Mouse (Mus musculus) left cerebral cortex, postnatal 10 days (tissue): ENCODE data around the gene Gh. TPM values are rescaled to one million over a fixed set of nuclear protein-coding genes. Genes with fewer than 3 reads are reported as not detected.

Experiments
- DNase-seq, 2 experiments: peaks; one replicate each; pipeline ENCODE4 v3.0.0; 2021 to 2022; ENCODE audit warnings: low spot score in 2 of 2, mixed read lengths in 1 of 2; ENCODE audit errors: extremely low spot score in 1 of 2
- intact Hi-C: fragments of 180-260 bp; cut with DNase I; formaldehyde crosslinking; loops from one replicate; pipeline ENCODE4 v1.15.1; 2025
- total RNA-seq, 2 experiments: library from RNA; stranded (reverse); gene quantifications; 2 replicates each; pipeline ENCODE4 v1.2.3; 2021

Gene Gh
- total RNA-seq, 2 experiments from 2014 or later: not detected

DNA sequence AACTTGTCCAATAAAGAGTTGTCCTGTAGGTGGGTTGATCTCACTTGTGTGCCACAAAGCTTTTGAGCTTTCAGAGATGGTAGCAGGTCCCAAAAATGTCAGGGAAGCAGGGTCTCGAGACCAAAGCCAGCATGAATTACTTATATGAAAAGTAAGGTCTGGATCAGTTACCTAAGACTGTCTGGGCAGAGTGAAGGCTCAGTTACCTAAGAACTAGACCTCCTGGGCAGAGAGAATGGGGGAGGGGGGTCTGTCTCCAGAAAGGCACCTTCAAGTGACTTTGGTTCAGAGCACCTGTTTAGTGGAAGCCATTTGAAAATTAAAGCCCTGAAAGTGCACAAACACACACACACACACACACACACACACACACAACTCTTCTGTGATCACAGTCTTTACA lies 27.3 kb downstream of the Gh start:
- no peak for DNase-seq
- intact Hi-C loops: no loop called here

DNA sequence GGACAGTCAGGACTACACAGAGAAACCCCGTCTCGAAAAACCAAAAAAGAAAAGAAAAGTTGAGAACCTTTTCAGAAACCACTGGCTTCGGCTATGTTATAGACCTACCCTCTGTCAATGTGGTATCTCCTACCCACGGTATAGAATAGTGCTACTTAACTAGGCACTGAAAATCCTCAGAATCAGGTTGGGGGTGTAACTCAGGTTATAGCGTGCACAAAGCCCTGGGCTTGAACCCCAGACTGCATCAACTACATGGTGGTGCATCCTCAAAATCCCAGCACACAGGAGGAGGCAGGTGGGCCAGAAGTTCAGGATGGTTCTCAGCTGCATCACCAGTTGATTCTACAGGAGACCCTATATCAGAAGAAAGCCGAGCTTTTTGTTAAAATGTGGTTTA lies 27.9 kb downstream of the Gh start:
- intact Hi-C loops: no loop called here
- no peak for DNase-seq

DNA sequence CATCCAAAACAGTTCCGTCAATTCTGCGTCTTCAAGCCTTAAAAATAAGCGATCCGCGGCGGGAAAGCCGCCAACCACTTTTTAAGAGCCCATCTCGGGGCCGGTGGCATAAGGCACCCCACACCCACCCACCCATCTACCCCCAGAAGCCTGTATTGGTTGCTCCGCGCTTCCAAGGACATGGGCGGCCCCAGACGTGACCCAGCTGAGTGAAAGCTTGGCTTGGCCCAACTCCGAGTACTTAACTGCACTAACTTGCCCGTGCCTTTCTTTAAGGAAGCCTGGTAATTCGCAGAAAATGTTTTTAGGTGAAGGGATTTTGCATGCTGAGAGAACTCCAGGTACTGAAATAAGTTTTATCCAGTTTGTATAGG lies 28.4 kb downstream of the Gh start:
- intact Hi-C loops: no loop called here

DNA sequence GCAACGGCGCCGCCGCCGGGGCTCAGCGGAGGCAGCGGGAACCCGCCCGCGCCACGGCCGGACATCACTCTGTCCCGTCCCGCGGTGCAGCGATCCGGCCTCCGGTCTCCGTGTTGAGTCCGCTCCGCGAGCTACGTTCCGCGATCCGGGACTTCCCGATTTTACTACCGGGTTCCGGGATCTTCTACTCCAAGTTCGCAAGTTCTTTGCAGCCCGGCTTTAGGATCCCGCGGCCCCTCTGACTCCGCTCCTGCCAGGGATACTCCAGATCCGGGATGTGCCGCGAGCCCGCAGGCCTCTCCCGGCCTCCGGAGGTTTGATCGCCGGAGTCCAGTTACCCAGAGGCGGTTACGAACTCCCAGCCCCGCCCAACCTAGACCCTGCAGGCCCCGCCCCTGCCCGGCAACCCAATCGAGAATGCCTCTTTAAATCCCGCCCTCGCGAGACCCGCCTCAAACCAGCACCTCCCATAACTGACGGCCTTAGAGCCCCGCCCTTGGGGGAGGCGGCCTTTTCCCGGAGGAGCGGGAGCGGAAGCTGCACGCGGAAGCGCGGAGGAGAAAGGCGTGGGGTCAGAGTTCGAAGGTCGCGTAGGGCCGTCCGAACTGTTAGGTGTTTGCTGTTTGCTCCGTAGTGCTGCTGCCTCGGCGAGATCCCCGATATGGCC lies 28.9 kb downstream of the Gh start, which contains the start of gene Smarcd2:
Gene Smarcd2, minus strand, starts transcription at position 329 of the 667 bp plus-strand sequence.
- DNase-seq: peak; percentile 99 to 100
- intact Hi-C loops: no loop called here

More for the DNA sequence above, 28.4 kb downstream of the Gh start:
- DNase-seq: no peak

DNA sequence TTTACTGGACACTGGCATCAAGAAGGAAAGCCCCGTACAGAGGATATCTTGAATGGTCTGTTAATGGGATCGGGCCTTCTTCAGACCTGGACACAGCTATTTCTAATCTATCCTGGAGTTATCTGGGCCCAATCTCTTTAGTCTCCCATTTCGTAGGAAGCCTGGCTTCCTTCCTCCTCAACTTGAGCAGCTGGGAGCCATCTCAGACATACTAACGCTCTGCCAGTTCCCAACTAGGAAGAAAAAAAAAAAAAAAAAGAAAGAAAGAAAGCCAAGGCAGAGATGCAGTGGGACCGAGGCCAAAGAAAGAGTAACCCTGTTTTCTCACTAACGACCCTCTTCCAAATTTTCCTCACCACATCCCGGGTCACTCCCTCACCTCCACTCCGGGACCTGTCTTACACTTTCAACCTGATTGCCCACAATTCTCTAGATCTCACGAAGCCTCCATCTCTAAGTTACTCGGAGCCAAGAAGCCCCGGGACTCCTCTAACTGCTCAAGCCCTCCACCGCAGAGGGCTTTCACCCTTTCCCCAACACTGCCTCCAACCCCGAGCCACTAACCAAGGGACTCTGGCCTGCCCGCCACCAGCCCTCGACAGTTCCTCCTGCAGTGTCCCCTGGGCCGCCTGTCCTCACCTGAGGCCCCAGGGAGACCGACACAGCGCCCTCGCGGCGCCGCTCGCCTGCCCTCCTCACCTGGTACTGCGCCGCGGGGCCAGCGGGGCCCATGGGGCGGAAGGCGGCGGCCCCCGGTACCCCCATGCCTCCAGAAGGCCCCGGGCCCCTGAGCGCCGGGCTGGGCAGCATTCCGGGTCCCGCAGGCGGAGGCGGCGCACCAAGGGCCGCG lies 29.6 kb downstream of the Gh start:
- intact Hi-C loops: no loop called here
- peak in 1 of 2 experiments; percentile 63 for DNase-seq

DNA sequence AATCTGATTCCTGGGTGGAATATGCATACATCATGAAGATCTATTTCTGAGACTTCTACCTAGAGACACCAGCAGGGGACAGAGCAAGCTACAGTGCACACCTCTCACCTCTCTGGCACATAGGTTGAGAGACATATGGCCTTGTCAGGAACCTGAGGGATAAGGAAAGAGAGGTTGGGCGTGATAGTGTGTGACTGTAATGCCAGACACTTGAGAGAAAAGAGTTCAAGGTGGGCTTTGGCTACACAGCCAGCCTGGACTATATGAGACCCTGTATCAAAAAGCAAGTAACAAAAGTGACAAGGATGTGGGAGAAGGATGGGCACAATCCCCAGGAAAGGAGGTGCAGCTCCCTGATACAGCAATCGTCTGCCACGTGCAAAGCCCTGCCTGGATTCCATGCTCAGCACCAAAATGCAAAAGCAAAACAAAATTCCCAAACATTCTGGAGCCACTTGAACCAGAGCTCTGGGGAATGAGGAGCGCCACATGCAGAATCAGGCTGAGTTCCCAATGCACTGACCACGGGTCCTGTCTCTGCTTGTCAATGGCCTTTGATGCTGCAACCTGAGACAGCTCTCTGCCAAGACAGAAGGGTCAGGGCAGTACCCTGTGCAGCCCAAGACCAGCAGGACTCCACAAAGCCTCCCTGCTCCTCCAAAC lies 30.4 kb downstream of the Gh start:
- DNase-seq: peak in 1 of 2 experiments; percentile 21
- intact Hi-C loops: no loop called here

DNA sequence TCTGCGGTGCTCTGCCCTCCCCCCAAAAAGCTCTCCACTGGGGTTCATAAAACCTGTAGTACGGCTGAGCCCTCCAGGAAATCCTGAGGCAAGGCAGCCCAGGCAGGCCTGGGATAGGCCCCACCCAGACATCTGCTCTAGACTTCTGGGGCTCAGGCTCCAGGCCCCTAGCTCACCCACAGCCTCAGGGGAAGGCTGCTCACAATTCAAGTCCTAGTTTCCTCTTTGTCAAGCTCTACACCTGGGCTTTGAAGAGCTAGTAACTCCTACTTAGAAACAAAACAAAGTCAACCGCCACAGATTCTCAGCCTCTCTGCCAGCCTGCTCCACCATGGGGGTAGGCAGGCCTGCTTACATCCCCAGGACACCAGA lies 32.6 kb downstream of the Gh start:
- intact Hi-C loops: no loop called here
- DNase-seq: peak in 1 of 2 experiments; percentile 33

DNA sequence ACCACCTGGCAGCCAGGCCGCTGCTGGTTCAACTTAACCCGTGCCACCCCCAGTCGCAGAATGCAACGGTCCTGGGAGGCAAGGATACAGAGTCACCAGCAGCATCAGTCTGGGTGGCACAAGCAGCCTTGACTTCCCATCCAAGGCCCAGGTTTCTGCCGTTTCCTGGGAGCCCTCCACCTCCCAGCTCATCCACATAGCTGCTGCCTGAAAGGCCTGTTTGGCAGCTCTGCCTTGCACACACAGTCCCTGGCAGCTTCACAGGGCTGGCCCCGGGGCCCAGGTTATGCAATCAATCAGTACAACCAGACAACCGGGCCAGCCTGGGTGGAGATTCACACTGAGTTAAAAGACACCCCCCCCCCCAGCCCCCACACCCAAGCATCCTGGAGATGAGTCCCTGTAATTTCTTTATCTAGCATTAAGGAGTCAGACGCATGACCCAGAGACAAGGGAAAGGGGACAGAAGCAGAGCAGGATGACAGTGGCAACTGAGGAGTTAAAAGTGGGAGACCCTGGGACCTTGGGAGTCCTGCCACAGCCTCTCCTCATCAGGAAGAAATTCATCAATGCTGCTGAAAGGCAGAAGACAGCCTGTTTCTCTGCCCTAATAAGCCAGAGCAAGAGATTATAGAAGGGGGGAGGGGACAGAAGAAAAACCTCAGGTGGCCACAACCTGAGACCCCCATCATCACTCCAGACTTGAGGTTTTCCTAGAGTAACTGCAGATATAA lies 33.2 kb downstream of the Gh start:
- peak in 1 of 2 experiments; percentile 60 for DNase-seq
- intact Hi-C loops: no loop called here

DNA sequence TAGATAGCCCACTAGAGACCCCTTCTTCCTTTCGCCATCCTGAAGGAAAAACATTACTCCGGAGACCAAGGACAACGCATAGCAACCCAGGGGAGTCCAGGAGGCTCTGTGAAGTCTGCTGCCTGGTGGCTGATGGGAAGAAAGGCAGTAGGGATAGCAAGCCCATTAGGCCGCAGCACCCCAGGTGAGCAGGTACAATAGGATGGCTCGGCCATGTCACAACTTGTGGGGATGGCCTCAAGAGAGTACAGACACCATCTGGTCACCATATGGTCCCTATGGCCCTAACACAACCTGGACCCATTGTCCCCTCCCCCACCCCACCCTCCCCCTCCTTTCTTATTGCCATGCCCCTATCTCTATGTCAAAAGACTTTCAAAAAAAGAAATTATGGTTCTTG lies 33.8 kb downstream of the Gh start:
- DNase-seq: no peak
- intact Hi-C loops: no loop called here

DNA sequence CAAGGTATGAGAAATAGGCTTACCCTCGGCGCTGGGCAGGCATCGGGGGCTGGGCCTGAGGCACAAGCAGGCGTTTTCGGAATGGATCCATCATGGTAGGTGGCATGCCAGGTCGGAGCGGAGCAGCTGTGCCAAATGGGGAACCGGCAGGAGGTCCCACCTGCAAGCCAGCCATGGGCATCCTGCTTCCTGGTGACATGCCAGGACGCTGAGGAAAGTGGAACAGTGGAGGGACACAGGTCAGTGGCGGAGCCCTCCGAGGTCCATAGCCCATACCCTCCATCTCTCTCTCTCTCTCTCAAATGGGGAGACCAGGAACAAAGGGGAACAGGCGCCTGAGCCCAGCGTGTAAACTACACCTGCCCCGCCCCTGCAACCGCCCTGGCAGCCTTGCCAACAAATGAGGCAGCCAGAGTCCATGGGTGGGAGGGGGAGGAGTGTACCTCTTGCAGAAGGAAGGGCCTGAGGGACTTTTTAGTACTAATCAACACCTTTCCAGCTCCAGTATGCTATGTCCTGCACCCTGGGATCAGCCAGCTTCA lies 34.3 kb downstream of the Gh start:
- peak in 1 of 2 experiments; percentile 58 for DNase-seq

DNA sequence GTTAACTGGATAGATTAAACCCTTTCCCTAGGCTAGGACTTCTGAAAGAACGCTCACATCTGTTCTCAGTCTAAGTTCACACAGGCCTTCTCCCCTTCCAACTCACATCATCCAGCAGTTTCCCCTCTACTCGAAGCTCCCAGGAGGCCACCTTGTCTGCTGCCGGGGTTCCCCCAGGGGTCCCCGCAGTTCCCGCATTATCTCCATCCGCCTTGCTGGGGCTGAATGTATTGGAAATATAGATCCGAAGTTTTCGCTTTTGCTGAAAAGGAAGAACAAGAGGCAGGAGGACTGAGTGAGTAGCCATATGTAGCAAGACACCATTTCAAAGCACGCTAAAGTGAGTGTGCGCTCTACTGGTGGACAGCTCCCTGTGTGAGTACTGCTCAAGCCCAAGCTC lies 35.2 kb downstream of the Gh start:
- intact Hi-C loops: no loop called here
- DNase-seq: no peak

More for the DNA sequence above, 34.3 kb downstream of the Gh start:
- intact Hi-C loops: no loop called here

DNA sequence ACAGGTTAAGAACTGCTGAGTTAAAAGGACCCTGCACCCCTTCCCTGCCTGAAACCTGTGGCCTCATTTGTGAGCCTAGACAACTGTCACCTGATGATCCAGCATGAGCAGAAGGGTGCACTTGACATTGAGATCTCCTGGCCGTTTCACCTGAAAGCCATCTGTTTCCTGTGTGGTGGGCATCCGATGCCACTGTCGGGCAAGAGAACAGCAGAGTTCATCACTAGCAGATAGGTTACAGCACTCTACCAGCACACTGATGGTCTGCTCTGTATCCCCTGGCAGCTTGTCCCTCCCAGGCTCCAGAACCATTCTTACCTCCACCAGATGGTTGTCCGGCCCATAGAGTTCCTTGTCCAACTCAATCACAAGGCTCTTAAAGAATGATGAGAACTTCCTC lies 36.1 kb downstream of the Gh start:
- no peak for DNase-seq
- intact Hi-C loops: no loop called here

DNA sequence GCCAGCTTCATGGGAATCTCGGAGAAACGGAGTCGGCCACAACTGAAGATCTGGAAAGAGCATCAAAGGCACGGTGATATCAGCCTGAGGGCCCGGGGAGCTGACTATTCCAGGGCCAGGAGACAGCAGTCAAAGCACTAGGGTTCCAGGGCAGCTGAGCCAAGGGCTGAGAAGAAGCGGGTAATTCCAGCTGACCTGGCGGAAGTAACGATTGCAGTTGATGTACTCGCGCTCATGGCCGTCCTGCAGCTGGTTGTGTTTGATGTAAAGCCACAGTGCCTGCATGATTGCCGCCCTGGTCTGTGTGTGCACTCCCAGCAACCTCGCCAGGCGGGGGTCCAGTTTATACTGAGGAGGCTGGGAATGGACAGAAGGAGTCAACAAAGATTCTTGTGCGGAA lies 36.7 kb downstream of the Gh start:
- DNase-seq: peak in 1 of 2 experiments; percentile 29
- intact Hi-C loops: no loop called here

DNA sequence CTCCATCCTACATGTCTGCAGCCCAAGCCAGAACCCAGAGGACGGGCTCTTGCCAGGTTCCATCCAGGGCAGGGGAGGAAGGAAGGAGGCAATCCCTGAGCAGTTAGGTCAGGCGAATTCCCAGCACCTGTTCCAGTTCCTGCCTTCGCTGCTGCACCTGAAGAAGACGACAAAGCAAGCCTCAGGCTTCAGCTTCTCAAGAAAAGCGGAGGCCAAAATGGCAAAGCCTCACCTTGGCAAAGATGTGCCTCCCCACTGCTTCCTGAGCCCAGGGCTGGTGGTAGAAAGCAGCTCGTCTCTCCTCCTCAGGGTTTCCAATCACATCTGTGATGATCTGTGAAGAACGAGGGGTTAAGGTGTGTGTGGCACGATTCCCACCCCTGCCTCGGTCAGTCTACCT lies 37.7 kb downstream of the Gh start:
- intact Hi-C loops: no loop called here
- DNase-seq: no peak

DNA sequence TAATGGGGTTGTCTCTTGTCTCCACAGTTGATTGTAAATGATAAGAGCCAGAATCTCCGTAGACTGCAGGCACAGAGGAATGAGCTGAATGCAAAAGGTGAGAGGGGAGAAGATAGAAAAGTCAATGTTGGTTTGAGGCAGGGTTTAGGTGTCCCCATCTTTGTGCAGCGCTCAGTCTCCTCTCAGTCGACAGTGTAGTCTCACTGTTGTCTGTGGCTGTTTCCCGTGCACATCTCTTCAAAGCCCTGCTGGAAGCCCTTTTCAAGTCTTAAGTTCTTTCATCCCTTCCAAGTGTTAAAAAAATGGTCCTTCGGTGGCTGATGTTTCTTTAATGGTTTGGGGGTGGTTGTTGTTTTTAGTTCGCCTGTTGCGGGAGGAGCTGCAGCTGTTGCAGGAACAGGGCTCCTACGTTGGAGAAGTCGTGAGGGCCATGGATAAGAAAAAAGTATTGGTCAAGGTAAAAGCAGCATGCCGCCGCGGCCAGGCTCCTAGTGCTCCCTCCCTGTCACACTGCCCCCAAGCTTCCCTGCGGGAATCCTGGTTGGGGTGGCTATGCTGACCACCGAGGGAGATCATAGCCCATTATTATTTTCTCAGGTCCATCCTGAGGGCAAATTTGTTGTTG lies 40.7 kb downstream of the Gh start:
- intact Hi-C loops: no loop called here
- DNase-seq: no peak

DNA sequence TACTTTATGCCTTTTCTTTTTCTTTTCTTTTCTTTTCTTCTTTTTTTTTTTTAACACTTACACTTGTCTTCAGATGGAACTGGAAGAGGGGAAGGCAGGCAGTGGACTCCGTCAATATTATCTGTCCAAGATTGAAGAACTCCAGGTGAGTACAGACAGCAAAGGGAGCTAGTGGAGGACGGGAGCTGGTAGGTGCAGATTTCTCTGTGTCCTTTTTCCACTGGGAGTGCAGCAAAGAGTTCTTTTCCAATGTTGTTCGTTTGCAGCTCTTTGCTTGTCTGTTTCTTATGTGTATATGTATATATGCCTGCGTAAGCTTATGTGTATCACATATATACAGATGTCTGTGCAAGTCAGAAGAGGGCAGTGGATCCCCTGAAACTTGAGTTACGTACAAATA lies 44.9 kb downstream of the Gh start:
- peak in 1 of 2 experiments; percentile 33 for DNase-seq
- intact Hi-C loops: no loop called here

DNA sequence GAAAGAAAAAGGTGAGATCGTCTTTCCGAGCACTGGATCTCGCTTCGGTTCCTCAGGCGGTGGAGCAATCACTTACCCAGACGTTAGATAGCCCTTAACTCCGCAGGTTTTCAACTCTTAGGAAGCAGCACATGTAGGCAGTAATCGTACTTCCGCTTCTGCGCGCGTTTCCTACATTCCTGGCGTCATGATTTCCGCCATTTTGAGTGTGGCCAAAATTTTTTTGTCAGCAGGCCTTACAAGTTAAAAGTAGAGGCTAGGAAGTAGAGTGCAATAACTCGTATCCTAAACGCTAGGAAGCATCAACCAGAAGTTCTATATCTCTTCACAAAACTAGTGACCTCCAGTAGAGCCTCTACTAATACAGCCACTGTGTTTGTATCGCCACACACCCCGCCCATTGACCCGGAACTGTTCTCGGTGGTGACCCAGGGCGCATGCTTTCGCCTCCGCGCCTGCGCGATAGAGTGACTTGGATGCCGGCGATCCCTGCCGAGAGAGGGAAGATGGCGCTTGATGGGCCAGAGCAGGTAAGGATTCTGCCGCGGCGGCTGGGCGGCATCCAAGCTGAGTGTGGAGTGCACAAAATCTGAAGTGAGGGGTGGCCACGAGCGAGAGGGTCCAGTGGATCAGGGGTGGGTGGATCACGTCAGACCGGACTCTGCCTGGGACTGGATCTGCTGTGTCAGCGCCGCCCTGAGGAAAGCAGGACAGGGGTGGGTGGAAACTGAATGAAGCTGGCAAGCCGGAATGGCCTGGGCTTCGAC lies 45.8 kb downstream of the Gh start, which contains the start of the genes Ftsj3 and Psmc5:
Gene Ftsj3, minus strand, starts transcription at position 395 of the 767 bp plus-strand sequence.
Gene Psmc5, plus strand, starts transcription at position 470 of the 767 bp plus-strand sequence.
- intact Hi-C loops: no loop called here
- DNase-seq: peak; percentile 97 to 99

DNA sequence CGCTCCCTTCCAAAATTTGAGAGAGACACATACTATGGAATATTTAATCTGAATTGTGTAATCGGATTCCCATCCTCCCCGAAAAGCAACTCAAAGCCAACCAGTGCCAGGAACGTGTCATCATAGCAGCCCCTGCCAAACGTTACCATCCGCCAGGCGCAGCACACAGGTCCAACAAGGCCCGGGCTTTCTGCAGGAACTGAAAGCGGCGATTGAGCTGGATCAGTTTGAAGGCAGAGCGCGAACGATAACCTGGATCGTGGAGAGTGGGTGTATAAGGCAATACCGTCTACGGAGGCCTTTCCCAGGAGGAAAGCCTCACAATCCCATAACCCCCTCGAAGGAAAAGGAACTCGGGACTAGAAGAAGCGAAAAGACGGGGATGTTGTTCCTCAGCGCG lies 46.5 kb downstream of the Gh start:
- intact Hi-C loops: no loop called here
- DNase-seq: peak in 1 of 2 experiments; percentile 36
